Mouse (Mus musculus): ENCODE data around the gene Nap1l1. TPM values are rescaled to one million over a fixed set of nuclear protein-coding genes. Genes with fewer than 3 reads are reported as not detected.
"Not testable (repeated sequence)": the region's sequence is repeated elsewhere in the genome, so short reads cannot be mapped to it uniquely, and the experiment has no call there.

The Nap1l1 gene
- total and polyA plus RNA-seq, 2 experiments from 2014 or later = 121 to 189 TPM

DNA sequence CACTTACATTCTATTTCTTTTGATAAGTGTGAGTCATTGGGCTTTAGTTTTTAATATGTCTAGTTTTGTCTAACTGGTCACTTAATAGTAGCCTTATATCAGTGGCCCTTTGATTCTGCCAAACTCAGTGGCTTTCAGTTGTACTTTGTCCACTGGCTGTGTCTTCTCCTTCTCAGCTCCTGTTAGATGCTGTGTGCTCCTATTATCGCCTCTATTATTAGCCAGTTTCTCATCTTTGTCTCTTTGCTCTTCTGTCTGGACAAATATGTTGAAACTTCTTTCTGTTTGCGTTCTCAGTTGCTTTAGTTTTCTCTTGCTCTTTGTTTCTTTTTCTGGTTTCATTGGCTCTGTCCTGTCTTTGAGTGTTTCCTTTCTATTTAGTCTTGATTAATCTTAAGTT, 9.6 kb downstream of the Nap1l1 start:
- Histone ChIP-seq H3K27ac (ENCODE audit: low read depth, low read length) (no peak overlapping the region), H3K4me3 (ENCODE audit: low read depth, low read length) (no peak overlapping the region), H3K9ac (no peak overlapping the region), H3K9me3 (ENCODE audit: low read length) (no peaks in the 10 kb centered on the region), H3K27me3 (ENCODE audit: insufficient read depth, low read length) (no peaks in the 10 kb centered on the region), H3K4me1 (ENCODE audit: insufficient read depth) (no peaks in the 10 kb centered on the region), H3K36me3 (ENCODE audit: insufficient read depth) (peaks cover 27% of the 10 kb centered on the region), H3K4me2 (ENCODE audit: low read depth) (no peak overlapping the region)
- 90% methylated on average over 2 of the region's 2 CpGs for WGBS
- DNase-seq (no peak), ATAC-seq (no peak)
- TF ChIP-seq CTCF (IDR thresholded peaks at IDR 0.05; ENCODE audit: low read depth) = no peak

DNA sequence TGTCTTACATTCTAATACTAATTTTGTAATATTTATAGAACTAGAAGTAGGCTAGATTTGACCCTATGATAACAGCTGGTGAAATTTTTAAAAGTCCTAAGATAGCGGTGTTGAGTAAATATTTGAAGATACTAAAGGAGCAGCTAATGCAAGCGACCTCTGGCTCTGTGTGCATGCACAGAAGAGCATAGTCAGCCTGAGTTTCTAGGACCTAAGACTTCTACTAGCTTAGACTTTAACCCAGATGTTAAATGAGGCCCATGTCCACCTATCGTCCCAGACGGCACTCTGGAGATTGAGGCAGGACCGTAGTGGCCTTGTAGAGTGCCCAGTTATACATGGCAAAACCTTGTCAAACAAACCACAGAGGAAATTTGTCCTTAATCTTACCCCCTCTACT, 11.1 kb downstream of the Nap1l1 start:
- Histone ChIP-seq H3K9me3 (ENCODE audit: low read length) (no peaks in the 10 kb centered on the region), H3K4me1 (ENCODE audit: insufficient read depth) (no peaks in the 10 kb centered on the region), H3K27ac (ENCODE audit: low read depth, low read length) (no peak overlapping the region), H3K4me3 (ENCODE audit: low read depth, low read length) (no peak overlapping the region), H3K27me3 (ENCODE audit: insufficient read depth, low read length) (no peaks in the 10 kb centered on the region), H3K9ac (no peak overlapping the region), H3K4me2 (ENCODE audit: low read depth) (no peak overlapping the region), H3K36me3 (ENCODE audit: insufficient read depth) (peaks cover 36% of the 10 kb centered on the region)
- ATAC-seq = no peak
- 90% methylated on average over 5 of the region's 5 CpGs for WGBS
- no peak for DNase-seq
- no peak for TF ChIP-seq CTCF (IDR thresholded peaks at IDR 0.05; ENCODE audit: low read depth)

- Histone ChIP-seq H3K27ac (ENCODE audit: low read depth, low read length) (no peak overlapping the region), H3K27me3 (ENCODE audit: insufficient read depth, low read length) (no peaks in the 10 kb centered on the region), H3K9ac (no peak overlapping the region), H3K4me2 (ENCODE audit: low read depth) (no peak overlapping the region), H3K4me3 (ENCODE audit: low read depth, low read length) (no peak overlapping the region), H3K9me3 (ENCODE audit: low read length) (no peaks in the 10 kb centered on the region), H3K36me3 (ENCODE audit: insufficient read depth) (peaks cover 46% of the 10 kb centered on the region), H3K4me1 (ENCODE audit: insufficient read depth) (no peaks in the 10 kb centered on the region)
- ATAC-seq (no peak), DNase-seq (no peak)
- peak; percentile 36 for TF ChIP-seq CTCF (IDR thresholded peaks at IDR 0.05; ENCODE audit: low read depth)
- 87% methylated on average over 2 of the region's 2 CpGs for WGBS
These were observed 15.8 kb downstream of the Nap1l1 start for GRCm38 (mm10) chr10:111488793-111489192.

- WGBS = 82% methylated on average over 4 of the region's 4 CpGs
- H3K4me2 ChIP-seq (ENCODE audit: low read depth); H3K9ac ChIP-seq; H3K27me3 ChIP-seq (ENCODE audit: insufficient read depth, low read length); ATAC-seq; DNase-seq; H3K4me3 ChIP-seq (ENCODE audit: low read depth, low read length); H3K27ac ChIP-seq (ENCODE audit: low read depth, low read length); H3K4me1 ChIP-seq (ENCODE audit: insufficient read depth); H3K9me3 ChIP-seq (ENCODE audit: low read length): not testable (repeated sequence)
- H3K36me3 ChIP-seq (ENCODE audit: insufficient read depth) = peaks cover 45% of the 10 kb centered on the region
These were observed 17.1 kb downstream of the Nap1l1 start for GRCm38 (mm10) chr10:111490079-111490478.

GRCm38 (mm10) chr10:111495888-111496287, 22.9 kb downstream of the Nap1l1 start:
- ATAC-seq = no peak
- Histone ChIP-seq H3K9ac (no peak overlapping the region), H3K27me3 (ENCODE audit: insufficient read depth, low read length) (no peaks in the 10 kb centered on the region), H3K4me2 (ENCODE audit: low read depth) (no peak overlapping the region), H3K4me3 (ENCODE audit: low read depth, low read length) (no peak overlapping the region), H3K27ac (ENCODE audit: low read depth, low read length) (no peak overlapping the region), H3K36me3 (ENCODE audit: insufficient read depth) (peaks cover 40% of the 10 kb centered on the region), H3K4me1 (ENCODE audit: insufficient read depth) (no peaks in the 10 kb centered on the region), H3K9me3 (ENCODE audit: low read length) (no peaks in the 10 kb centered on the region)
- no peak for DNase-seq
- no peak for TF ChIP-seq CTCF (IDR thresholded peaks at IDR 0.05; ENCODE audit: low read depth)
- WGBS = 85% methylated on average over 7 of the region's 7 CpGs

DNA sequence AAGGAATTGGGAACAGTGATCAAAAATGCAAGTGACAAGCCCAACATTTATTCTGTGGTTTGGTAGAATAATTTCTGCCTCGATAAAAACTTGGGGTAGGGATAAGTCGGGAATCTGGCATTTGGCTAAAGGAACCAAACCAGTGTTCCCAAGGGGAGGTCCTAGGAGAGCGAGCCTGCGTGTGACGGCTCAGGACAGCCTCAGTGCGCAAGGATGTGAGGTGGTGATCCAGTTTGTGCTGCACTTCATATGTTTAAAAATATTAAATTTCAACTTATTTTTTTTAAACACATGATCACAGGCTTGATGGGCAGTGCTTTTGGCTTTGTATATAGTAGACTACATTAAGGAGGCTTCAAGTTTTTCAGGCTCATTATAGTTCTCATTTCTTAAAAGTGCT, 26.9 kb downstream of the Nap1l1 start:
- Histone ChIP-seq H3K9ac (no peak overlapping the region), H3K27me3 (ENCODE audit: insufficient read depth, low read length) (no peaks in the 10 kb centered on the region), H3K36me3 (ENCODE audit: insufficient read depth) (peaks cover 17% of the 10 kb centered on the region; the same call in 1 of the 2 replicates), H3K4me2 (ENCODE audit: low read depth) (no peak overlapping the region), H3K4me1 (ENCODE audit: insufficient read depth) (no peaks in the 10 kb centered on the region), H3K27ac (ENCODE audit: low read depth, low read length) (no peak overlapping the region), H3K9me3 (ENCODE audit: low read length) (no peaks in the 10 kb centered on the region), H3K4me3 (ENCODE audit: low read depth, low read length) (no peak overlapping the region)
- no peak for TF ChIP-seq CTCF (IDR thresholded peaks at IDR 0.05; ENCODE audit: low read depth)
- no peak for ATAC-seq
- 64% methylated on average over 6 of the region's 6 CpGs for WGBS
- no peak for DNase-seq

- no peaks in the 10 kb centered on the region for H3K27me3 ChIP-seq (ENCODE audit: insufficient read depth, low read length)
- WGBS = under 1% methylated on average over 3 of the region's 3 CpGs
- H3K27ac ChIP-seq (ENCODE audit: low read depth, low read length) = no peak overlapping the region
- no peak overlapping the region for H3K9ac ChIP-seq
- ATAC-seq = no peak
- H3K36me3 ChIP-seq (ENCODE audit: insufficient read depth) = peaks cover 6% of the 10 kb centered on the region; the same call in 1 of the 2 replicates
- no peaks in the 10 kb centered on the region for H3K9me3 ChIP-seq (ENCODE audit: low read length)
- peak; percentile 89 for DNase-seq
- H3K4me2 ChIP-seq (ENCODE audit: low read depth) = no peak overlapping the region
- peak; percentile 90 for TF ChIP-seq CTCF (IDR thresholded peaks at IDR 0.05; ENCODE audit: low read depth)
- no peak overlapping the region for H3K4me3 ChIP-seq (ENCODE audit: low read depth, low read length)
- H3K4me1 ChIP-seq (ENCODE audit: insufficient read depth) = no peaks in the 10 kb centered on the region
These were observed 30.0 kb downstream of the Nap1l1 start for GRCm38 (mm10) chr10:111503071-111503470.

DNA sequence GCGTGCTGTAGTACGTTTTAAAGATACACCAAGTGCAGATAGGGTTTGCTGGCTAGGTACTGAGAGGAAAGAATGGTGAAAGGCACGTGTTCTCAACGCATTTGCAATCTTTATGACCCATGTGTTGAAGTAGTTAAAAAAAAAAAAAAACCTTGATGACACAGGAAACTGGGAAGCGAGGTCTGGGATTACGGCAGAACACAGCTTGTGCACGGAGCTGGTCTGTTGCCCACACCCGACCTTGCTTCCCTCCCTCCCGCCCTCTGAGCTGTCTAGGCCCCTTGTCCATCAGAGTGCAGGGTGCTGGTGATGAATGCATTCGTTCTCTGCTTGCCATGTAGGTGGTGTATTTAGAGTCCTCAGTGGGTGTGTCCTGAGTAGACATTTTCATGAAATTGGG, 30.7 kb downstream of the Nap1l1 start:
- TF ChIP-seq CTCF (IDR thresholded peaks at IDR 0.05; ENCODE audit: low read depth) = no peak
- Histone ChIP-seq H3K9me3 (ENCODE audit: low read length) (no peaks in the 10 kb centered on the region), H3K4me1 (ENCODE audit: insufficient read depth) (0 out of 2 replicates have a peak, but pooled peaks cover 2% of the 10 kb centered on the region), H3K4me3 (ENCODE audit: low read depth, low read length) (no peak overlapping the region), H3K27ac (ENCODE audit: low read depth, low read length) (no peak overlapping the region), H3K9ac (no peak overlapping the region), H3K36me3 (ENCODE audit: insufficient read depth) (no peaks in the 10 kb centered on the region), H3K4me2 (ENCODE audit: low read depth) (no peak overlapping the region), H3K27me3 (ENCODE audit: insufficient read depth, low read length) (no peaks in the 10 kb centered on the region)
- ATAC-seq (no peak), DNase-seq (no peak)
- WGBS = 51% methylated on average over 10 of the region's 10 CpGs

Data from forebrain, postnatal 0 days (tissue).